Mouse (Mus musculus): ENCODE data around the gene Gm49384. TPM values are rescaled to one million over a fixed set of nuclear protein-coding genes. Genes with fewer than 3 reads are reported as not detected.

The Gm49384 gene
- polyA plus RNA-seq, 1 experiment from 2014 or later = 15.3 TPM

GRCm38 (mm10) chr12:69150049-69150448, 54.0 kb downstream of the Gm49384 start:
- Histone ChIP-seq H3K36me3 (ENCODE audit: control insufficient read depth, insufficient read depth) (no peaks in the 10 kb centered on the region), H3K9me3 (replicated peaks; ENCODE audit: control insufficient read depth, low read length) (no peaks in the 10 kb centered on the region), H3K27ac (ENCODE audit: low read length) (no peak overlapping the region), H3K27me3 (ENCODE audit: control insufficient read depth, insufficient read depth, low read depth, low read length) (no peaks in the 10 kb centered on the region), H3K9ac (ENCODE audit: low read depth, low read length) (no peak overlapping the region), H3K4me2 (ENCODE audit: low read depth, low read length) (no peak overlapping the region), H3K4me3 (ENCODE audit: low read depth, low read length) (no peak overlapping the region), H3K4me1 (ENCODE audit: control insufficient read depth, low read depth, low read length) (no peaks in the 10 kb centered on the region)
- ATAC-seq (ENCODE audit: low read depth) = no peak
- 72% methylated on average over 13 of the region's 13 CpGs for WGBS (ENCODE audit: insufficient replicate concordance)

- Histone ChIP-seq H3K9me3 (replicated peaks; ENCODE audit: control insufficient read depth, low read length) (no peaks in the 10 kb centered on the region), H3K4me1 (ENCODE audit: control insufficient read depth, low read depth, low read length) (no peaks in the 10 kb centered on the region), H3K36me3 (ENCODE audit: control insufficient read depth, insufficient read depth) (no peaks in the 10 kb centered on the region), H3K27ac (ENCODE audit: low read length) (no peak overlapping the region), H3K9ac (ENCODE audit: low read depth, low read length) (no peak overlapping the region), H3K27me3 (ENCODE audit: control insufficient read depth, insufficient read depth, low read depth, low read length) (no peaks in the 10 kb centered on the region), H3K4me2 (ENCODE audit: low read depth, low read length) (no peak overlapping the region), H3K4me3 (ENCODE audit: low read depth, low read length) (no peak overlapping the region)
- ATAC-seq (ENCODE audit: low read depth) = no peak
- WGBS (ENCODE audit: insufficient replicate concordance) = 72% methylated on average over 5 of the region's 5 CpGs
Measured at GRCm38 (mm10) chr12:69147166-69147735, 56.8 kb downstream of the Gm49384 start.

- Histone ChIP-seq H3K4me2 (ENCODE audit: low read depth, low read length) (no peak overlapping the region), H3K36me3 (ENCODE audit: control insufficient read depth, insufficient read depth) (no peaks in the 10 kb centered on the region), H3K9me3 (replicated peaks; ENCODE audit: control insufficient read depth, low read length) (no peaks in the 10 kb centered on the region), H3K27ac (ENCODE audit: low read length) (no peak overlapping the region), H3K4me1 (ENCODE audit: control insufficient read depth, low read depth, low read length) (no peaks in the 10 kb centered on the region), H3K4me3 (ENCODE audit: low read depth, low read length) (no peak overlapping the region), H3K27me3 (ENCODE audit: control insufficient read depth, insufficient read depth, low read depth, low read length) (no peaks in the 10 kb centered on the region), H3K9ac (ENCODE audit: low read depth, low read length) (no peak overlapping the region)
- ATAC-seq (ENCODE audit: low read depth) = no peak
- WGBS (ENCODE audit: insufficient replicate concordance) = 73% methylated on average over 6 of the region's 6 CpGs
Measured at GRCm38 (mm10) chr12:69143460-69143859, 60.6 kb downstream of the Gm49384 start.

- 60% methylated on average over 7 of the region's 7 CpGs for WGBS (ENCODE audit: insufficient replicate concordance)
Measured at GRCm38 (mm10) chr12:69139841-69140240, 64.2 kb downstream of the Gm49384 start.

More at GRCm38 (mm10) chr12:69139841-69140240, 64.2 kb downstream of the Gm49384 start:
- Histone ChIP-seq H3K4me2 (ENCODE audit: low read depth, low read length) (no peak overlapping the region), H3K27me3 (ENCODE audit: control insufficient read depth, insufficient read depth, low read depth, low read length) (no peaks in the 10 kb centered on the region), H3K36me3 (ENCODE audit: control insufficient read depth, insufficient read depth) (no peaks in the 10 kb centered on the region), H3K4me1 (ENCODE audit: control insufficient read depth, low read depth, low read length) (no peaks in the 10 kb centered on the region), H3K9ac (ENCODE audit: low read depth, low read length) (no peak overlapping the region), H3K27ac (ENCODE audit: low read length) (no peak overlapping the region), H3K4me3 (ENCODE audit: low read depth, low read length) (no peak overlapping the region), H3K9me3 (replicated peaks; ENCODE audit: control insufficient read depth, low read length) (no peaks in the 10 kb centered on the region)
- no peak for ATAC-seq (ENCODE audit: low read depth)

Small RNAs within 50 kb of the gene (microRNA-seq; reads per million reads assigned to microRNA genes)
- gene Gm47287 = not detected
- not detected for gene Gm47295

Other genes starting within 250 kb of the Gm49384 start
- 948 and 1,117 TPM in 2 replicates for gene Rps29, start 45.1 kb downstream of the Gm49384 start, polyA plus RNA-seq (2015; fragmentation: Nextera tagmentation; extraction: Ambion mirVana)
- gene Lrr1, start 35.5 kb downstream of the Gm49384 start, polyA plus RNA-seq (2015; fragmentation: Nextera tagmentation; extraction: Ambion mirVana) = 14.1 and 18.5 TPM in 2 replicates
- 402 and 452 TPM in 2 replicates for gene Rpl36al, start 20.2 kb downstream of the Gm49384 start, polyA plus RNA-seq (2015; fragmentation: Nextera tagmentation; extraction: Ambion mirVana)
- gene Mgat2, start 20.1 kb downstream of the Gm49384 start, polyA plus RNA-seq (2015; fragmentation: Nextera tagmentation; extraction: Ambion mirVana) = 18.0 TPM in 2 replicates
- 13.8 and 15.6 TPM in 2 replicates for gene Gm49383, start 7.2 kb downstream of the Gm49384 start, polyA plus RNA-seq (2015; fragmentation: Nextera tagmentation; extraction: Ambion mirVana)
- 4.2 and 4.5 TPM in 2 replicates for gene Dnaaf2, start 5.8 kb downstream of the Gm49384 start, polyA plus RNA-seq (2015; fragmentation: Nextera tagmentation; extraction: Ambion mirVana)
- gene Pole2, start 23.9 kb upstream of the Gm49384 start, polyA plus RNA-seq (2015; fragmentation: Nextera tagmentation; extraction: Ambion mirVana) = 15.3 and 18.4 TPM in 2 replicates
- gene Klhdc1, start 36.9 kb upstream of the Gm49384 start, polyA plus RNA-seq (2015; fragmentation: Nextera tagmentation; extraction: Ambion mirVana) = 2.5 TPM in 2 replicates
- gene Klhdc2, start 92.4 kb upstream of the Gm49384 start, polyA plus RNA-seq (2015; fragmentation: Nextera tagmentation; extraction: Ambion mirVana) = 68.6 and 76.9 TPM in 2 replicates
- 33.7 and 34.2 TPM in 2 replicates for gene Nemf, start 152.9 kb upstream of the Gm49384 start, polyA plus RNA-seq (2015; fragmentation: Nextera tagmentation; extraction: Ambion mirVana)
- 21.8 TPM in 2 replicates for gene Arf6, start 167.9 kb upstream of the Gm49384 start, polyA plus RNA-seq (2015; fragmentation: Nextera tagmentation; extraction: Ambion mirVana)
- gene Gm9887, start 168.2 kb upstream of the Gm49384 start, polyA plus RNA-seq (2015; fragmentation: Nextera tagmentation; extraction: Ambion mirVana) = 0.32 and 1.1 TPM in 2 replicates

Measured in liver, embryonic 16.5 days (tissue).